Mouse (Mus musculus): ENCODE data around the gene Nr1h3. TPM values are rescaled to one million over a fixed set of nuclear protein-coding genes. Genes with fewer than 3 reads are reported as not detected.

The Nr1h3 gene
- total RNA-seq, 2 experiments from 2014 or later = 3.4 to 7.1 TPM

DNA sequence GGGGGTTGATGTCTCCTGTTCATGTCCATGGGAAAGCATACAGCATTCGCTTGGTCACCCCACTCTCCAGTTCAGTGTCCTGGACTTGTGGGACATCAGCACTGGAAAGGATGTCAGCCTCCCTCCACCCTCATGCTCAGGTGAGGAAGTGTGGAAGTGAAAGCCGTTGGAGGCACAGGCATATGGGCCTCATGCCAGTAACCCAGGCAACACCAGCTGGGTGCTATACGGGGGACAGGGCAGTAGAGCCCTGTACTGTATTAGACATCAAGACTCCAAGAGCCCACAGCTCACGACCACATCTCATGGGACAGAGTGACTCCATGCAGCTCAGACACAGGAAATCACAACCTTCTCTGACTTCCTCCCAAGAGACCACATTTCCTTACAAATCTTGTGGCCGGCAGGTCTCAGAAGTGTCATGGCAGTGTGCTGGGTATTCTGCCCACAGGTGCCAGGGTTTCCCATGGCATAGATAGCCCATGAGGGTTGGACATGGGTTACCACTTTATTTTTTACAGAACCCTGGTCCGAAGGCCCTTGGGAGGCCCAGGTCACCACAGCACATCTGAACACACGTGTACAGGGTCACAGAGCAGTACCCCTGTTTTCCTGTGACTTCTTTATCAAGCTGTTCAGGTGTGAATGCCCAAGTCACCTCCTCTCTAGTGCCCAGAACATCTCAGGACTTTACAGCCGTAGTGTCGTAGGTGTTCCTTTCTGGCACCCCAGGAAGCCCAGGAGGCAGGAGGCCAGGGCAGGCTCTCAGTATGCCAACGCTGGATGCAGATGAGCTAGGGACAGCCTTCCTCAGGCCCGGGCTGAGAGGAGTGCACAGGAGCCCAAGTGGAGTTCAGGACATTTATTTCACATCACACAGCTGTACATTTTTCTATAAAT lies 65.9 kb downstream of the Nr1h3 start:
- DNase-seq (ENCODE audit: extremely low spot score in 1 of 2, low spot score in 2 of 2) = no peak
- Histone ChIP-seq H3K4me3 (no peak overlapping the region), H3K27ac (no peak overlapping the region)
- intact Hi-C loops (cut with DNase I) = no loop called here
- no peak for TF ChIP-seq CTCF (IDR thresholded peaks at IDR 0.05)

Other genes starting within 250 kb of the Nr1h3 start
- gene Rapsn, start 167.2 kb downstream of the Nr1h3 start, total RNA-seq (2021) = under 1 TPM; 0.44 to 0.57 TPM
- gene Psmc3, start 148.8 kb downstream of the Nr1h3 start, total RNA-seq (2021) = 100 to 1,000 TPM; 205 to 207 TPM
- 10 to 100 TPM; 30.1 to 32.3 TPM for gene Slc39a13, start 132.4 kb downstream of the Nr1h3 start, total RNA-seq (2021)
- 1 to 10 TPM; 3.4 to 4.8 TPM for gene Spi1, start 120.4 kb downstream of the Nr1h3 start, total RNA-seq (2021)
- gene Mybpc3, start 84.7 kb downstream of the Nr1h3 start, total RNA-seq (2021) = under 1 TPM; 0.33 to 0.43 TPM
- gene Madd, start 19.0 kb downstream of the Nr1h3 start, total RNA-seq (2021) = 100 to 1,000 TPM; 236 to 254 TPM
- 10 to 100 TPM; 42.4 to 44.5 TPM for gene Acp2, start 51 bp upstream of the Nr1h3 start, total RNA-seq (2021)
- gene Ddb2, start 34.1 kb upstream of the Nr1h3 start, total RNA-seq (2021) = 10 to 100 TPM; 11.7 to 14.4 TPM
- gene Pacsin3, start 53.1 kb upstream of the Nr1h3 start, total RNA-seq (2021) = 10 to 100 TPM; 42.7 to 46.9 TPM
- gene Arfgap2, start 62.1 kb upstream of the Nr1h3 start, total RNA-seq (2021) = 10 to 100 TPM; 73.9 to 81.8 TPM
- gene 1110051M20Rik, start 241.9 kb upstream of the Nr1h3 start, total RNA-seq (2021) = 100 to 1,000 TPM in 1 of 2 experiments, 10 to 100 TPM in 1; 90.6 to 107 TPM

Measured in left cerebral cortex, adult 2 months (tissue).